Mouse (Mus musculus): Measurements from ENCODE around the gene Rcor3. TPM values are rescaled to one million over a fixed set of nuclear protein-coding genes. Genes with fewer than 3 reads are reported as not detected.

The Rcor3 gene
- polyA plus RNA-seq (2012; rRNA removed) = 31.4 and 35.2 TPM in 2 replicates

GRCm38 (mm10) chr1:192137926-192138910 is at the start of gene Rcor3:
Gene Rcor3 (minus strand): TSS chr1:192138062.
- TF ChIP-seq CTCF (IDR thresholded peaks at IDR 0.05; ENCODE audit: insufficient read depth, low read length) = no peak
- TF ChIP-seq POLR2A (IDR thresholded peaks at IDR 0.05; ENCODE audit: borderline replicate concordance, extremely low read depth, low read depth, low read length) = no peak; the same call in 1 of the 2 replicates
- peak; percentile 84 for DNase-seq
- peaks cover 6% of the 10 kb centered on the region; the same call in 1 of the 2 replicates for H3K4me1 ChIP-seq (ENCODE audit: control insufficient read depth, insufficient read depth, low read length)
- 1% methylated on average over 54 of the region's 88 CpGs for WGBS
- peak within 1 kb of the TSS; percentile 98 for H3K4me3 ChIP-seq (replicated peaks; ENCODE audit: extremely low read depth, low read depth, low read length)

DNA sequence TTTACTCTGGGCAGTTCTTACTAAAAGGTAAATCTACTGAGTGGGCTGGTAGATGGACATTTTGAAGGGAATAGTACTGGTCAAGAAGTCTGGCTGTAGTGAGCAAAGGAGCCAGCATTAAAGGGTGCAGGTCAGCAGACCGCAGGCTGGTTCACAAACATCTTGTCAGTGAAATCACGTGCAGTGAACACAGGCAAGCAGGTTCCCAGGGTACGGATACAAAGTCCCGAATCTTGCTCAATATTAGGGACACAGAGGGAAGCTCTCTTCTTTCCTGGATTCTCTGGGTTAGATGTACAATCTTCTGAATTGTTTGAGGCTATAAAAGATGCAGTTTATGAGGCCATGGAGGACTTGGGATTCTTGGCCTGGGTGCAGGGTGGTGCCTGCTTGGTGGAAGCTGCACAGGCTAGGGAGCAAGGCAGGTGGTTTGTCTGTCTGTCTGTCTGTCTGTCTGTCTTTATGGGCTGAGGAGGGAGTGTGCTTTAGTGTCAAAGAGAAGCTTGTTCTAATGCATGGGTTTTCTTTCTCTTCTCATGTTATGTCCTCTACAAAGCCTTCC is 43.9 kb upstream of the Rcor3 start:
- TF ChIP-seq CTCF (IDR thresholded peaks at IDR 0.05; ENCODE audit: insufficient read depth, low read length) = no peak
- no peak for TF ChIP-seq POLR2A (IDR thresholded peaks at IDR 0.05; ENCODE audit: borderline replicate concordance, extremely low read depth, low read depth, low read length)
- no peaks in the 10 kb centered on the region for H3K4me1 ChIP-seq (ENCODE audit: control insufficient read depth, insufficient read depth, low read length)
- 57% methylated on average over 4 of the region's 4 CpGs for WGBS
- DNase-seq = no peak
- H3K4me3 ChIP-seq (replicated peaks; ENCODE audit: extremely low read depth, low read depth, low read length) = no peak overlapping the region

DNA sequence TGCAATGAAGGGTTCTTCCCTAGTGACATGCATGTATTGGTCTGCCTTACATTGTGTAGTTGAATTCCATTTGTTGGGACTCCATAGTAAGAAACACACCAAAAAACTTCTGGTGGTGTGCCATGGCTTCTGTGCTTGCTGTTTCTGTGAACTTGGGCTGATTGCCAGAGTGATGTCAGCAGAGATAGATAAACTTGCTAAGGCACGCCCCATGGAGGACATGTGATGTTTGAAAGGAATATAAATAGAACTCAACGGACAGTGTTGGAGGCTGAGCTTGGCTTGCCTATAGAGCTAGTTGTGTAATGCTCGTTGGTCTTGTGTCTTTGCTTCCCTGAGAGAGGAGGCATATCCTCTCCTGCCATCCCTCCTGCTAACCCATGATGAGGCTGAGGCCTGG is 42.0 kb upstream of the Rcor3 start:
- no peaks in the 10 kb centered on the region for H3K4me1 ChIP-seq (ENCODE audit: control insufficient read depth, insufficient read depth, low read length)
- WGBS = 23% methylated on average over 3 of the region's 3 CpGs
- DNase-seq = no peak
- TF ChIP-seq CTCF (IDR thresholded peaks at IDR 0.05; ENCODE audit: insufficient read depth, low read length) = no peak
- no peak overlapping the region for H3K4me3 ChIP-seq (replicated peaks; ENCODE audit: extremely low read depth, low read depth, low read length)

GRCm38 (mm10) chr1:192171477-192171876 is 33.6 kb upstream of the Rcor3 start:
- WGBS = 82% methylated on average over 3 of the region's 3 CpGs
- no peak for DNase-seq
- Histone ChIP-seq H3K4me1 (ENCODE audit: control insufficient read depth, insufficient read depth, low read length) (no peaks in the 10 kb centered on the region), H3K4me3 (replicated peaks; ENCODE audit: extremely low read depth, low read depth, low read length) (no peak overlapping the region)
- no peak for TF ChIP-seq CTCF (IDR thresholded peaks at IDR 0.05; ENCODE audit: insufficient read depth, low read length)
- no peak for TF ChIP-seq POLR2A (IDR thresholded peaks at IDR 0.05; ENCODE audit: borderline replicate concordance, extremely low read depth, low read depth, low read length)

GRCm38 (mm10) chr1:192151179-192151578 is 13.3 kb upstream of the Rcor3 start:
- Histone ChIP-seq H3K4me1 (ENCODE audit: control insufficient read depth, insufficient read depth, low read length) (no peaks in the 10 kb centered on the region), H3K4me3 (replicated peaks; ENCODE audit: extremely low read depth, low read depth, low read length) (no peak overlapping the region)
- TF ChIP-seq POLR2A (IDR thresholded peaks at IDR 0.05; ENCODE audit: borderline replicate concordance, extremely low read depth, low read depth, low read length) (no peak), CTCF (IDR thresholded peaks at IDR 0.05; ENCODE audit: insufficient read depth, low read length) (no peak)
- 76% methylated on average over 4 of the region's 4 CpGs for WGBS
- DNase-seq = no peak

DNA sequence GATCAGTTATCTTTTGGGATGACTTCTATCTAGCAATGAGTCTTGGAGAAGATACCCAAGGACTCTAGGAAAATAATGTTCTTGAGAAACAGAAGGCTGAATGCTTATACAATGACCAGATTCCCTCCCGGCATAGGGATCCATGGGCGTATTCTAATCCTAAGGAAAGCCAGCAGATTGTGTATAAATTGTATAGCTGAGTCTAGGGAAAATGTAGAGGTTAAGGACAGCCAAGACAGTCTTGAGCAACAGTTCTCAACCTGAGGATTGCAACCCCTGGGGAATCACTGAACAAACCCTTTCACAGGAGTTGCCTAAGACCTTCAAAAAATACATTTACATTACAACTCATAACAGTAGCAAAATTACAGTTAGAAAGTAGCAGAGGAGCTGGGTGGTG is 2.5 kb upstream of the Rcor3 start:
- DNase-seq = no peak
- WGBS = 95% methylated on average over 2 of the region's 2 CpGs
- Histone ChIP-seq H3K4me1 (ENCODE audit: control insufficient read depth, insufficient read depth, low read length) (peaks cover 6% of the 10 kb centered on the region; the same call in 1 of the 2 replicates), H3K4me3 (replicated peaks; ENCODE audit: extremely low read depth, low read depth, low read length) (no peak overlapping the region)
- TF ChIP-seq CTCF (IDR thresholded peaks at IDR 0.05; ENCODE audit: insufficient read depth, low read length) (no peak), POLR2A (IDR thresholded peaks at IDR 0.05; ENCODE audit: borderline replicate concordance, extremely low read depth, low read depth, low read length) (no peak)

GRCm38 (mm10) chr1:192137291-192137925 is 454 bp downstream of the Rcor3 start:
- peaks cover 6% of the 10 kb centered on the region; the same call in 1 of the 2 replicates for H3K4me1 ChIP-seq (ENCODE audit: control insufficient read depth, insufficient read depth, low read length)
- peak overlapping the region; percentile 98 for H3K4me3 ChIP-seq (replicated peaks; ENCODE audit: extremely low read depth, low read depth, low read length)
- TF ChIP-seq POLR2A (IDR thresholded peaks at IDR 0.05; ENCODE audit: borderline replicate concordance, extremely low read depth, low read depth, low read length) = no peak
- TF ChIP-seq CTCF (IDR thresholded peaks at IDR 0.05; ENCODE audit: insufficient read depth, low read length) = no peak
- no peak for DNase-seq
- WGBS = under 1% methylated on average over 47 of the region's 61 CpGs

DNA sequence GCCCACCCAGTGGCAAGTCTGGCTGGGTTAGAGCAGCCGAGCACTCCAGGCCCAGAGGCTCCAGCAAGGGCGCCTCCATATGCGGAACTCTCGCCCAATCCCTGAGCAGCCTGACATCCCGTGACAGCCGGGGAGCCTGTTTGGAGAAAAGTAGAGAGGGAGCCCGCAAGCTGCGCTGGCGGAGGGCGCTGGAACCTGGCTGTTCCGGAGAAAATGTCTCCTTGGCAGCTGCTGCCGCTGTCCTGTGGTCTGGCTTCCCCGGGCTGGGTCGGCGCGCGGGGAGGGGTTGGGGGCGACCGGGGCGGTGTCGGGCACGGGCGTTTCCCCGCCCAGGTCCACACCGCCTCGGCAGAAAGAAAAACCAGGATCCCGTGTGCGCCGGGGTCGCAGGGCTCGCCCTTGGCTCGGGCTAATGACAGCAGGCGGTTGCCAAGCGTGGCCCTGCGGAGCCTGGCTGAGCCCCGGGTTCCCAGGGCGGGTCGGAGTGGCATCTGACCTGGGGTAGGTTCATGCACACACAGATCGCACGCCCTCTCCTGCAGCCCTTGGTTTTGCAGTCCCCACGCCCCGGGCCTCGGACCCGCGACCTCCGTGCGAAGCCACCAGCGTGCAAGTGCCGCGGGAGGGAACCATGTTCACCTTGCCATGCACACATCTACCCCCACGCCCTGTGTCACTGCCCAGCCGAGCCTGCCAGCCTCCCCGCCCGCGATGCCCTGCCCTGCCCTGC is 1.1 kb downstream of the Rcor3 start:
- H3K4me1 ChIP-seq (ENCODE audit: control insufficient read depth, insufficient read depth, low read length) = peaks cover 6% of the 10 kb centered on the region; the same call in 1 of the 2 replicates
- TF ChIP-seq CTCF (IDR thresholded peaks at IDR 0.05; ENCODE audit: insufficient read depth, low read length) (no peak), POLR2A (IDR thresholded peaks at IDR 0.05; ENCODE audit: borderline replicate concordance, extremely low read depth, low read depth, low read length) (peak; percentile 68; the same call in 1 of the 2 replicates)
- H3K4me3 ChIP-seq (replicated peaks; ENCODE audit: extremely low read depth, low read depth, low read length) = peak overlapping the region; percentile 59
- WGBS = under 1% methylated on average over 53 of the region's 55 CpGs
- DNase-seq = peak; percentile 75

DNA sequence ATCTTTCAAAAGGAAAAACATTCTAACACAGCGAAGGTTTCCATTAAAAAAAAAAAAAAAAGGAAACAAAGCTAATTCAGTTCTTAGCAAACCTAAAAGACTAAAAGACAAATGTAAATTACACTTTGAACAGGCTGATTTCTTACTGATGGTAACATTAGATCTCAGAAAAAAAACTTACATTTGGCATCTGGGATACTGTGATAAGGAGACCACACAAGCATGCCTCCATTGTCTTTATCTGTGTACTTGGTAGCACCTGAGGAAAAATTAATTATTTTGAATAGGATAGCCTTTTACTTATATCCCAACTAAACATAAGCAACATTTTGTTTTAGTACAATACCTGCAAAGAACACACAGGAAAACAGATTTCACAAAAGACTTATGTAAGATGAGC is 7.7 kb downstream of the Rcor3 start:
- Histone ChIP-seq H3K4me1 (ENCODE audit: control insufficient read depth, insufficient read depth, low read length) (no peaks in the 10 kb centered on the region), H3K4me3 (replicated peaks; ENCODE audit: extremely low read depth, low read depth, low read length) (no peak overlapping the region)
- TF ChIP-seq POLR2A (IDR thresholded peaks at IDR 0.05; ENCODE audit: borderline replicate concordance, extremely low read depth, low read depth, low read length) = no peak
- no peak for TF ChIP-seq CTCF (IDR thresholded peaks at IDR 0.05; ENCODE audit: insufficient read depth, low read length)
- DNase-seq = no peak
- 88% methylated on average over 1 of the region's 1 CpGs for WGBS
